Mouse (Mus musculus) cerebellum, adult 18-20 months (tissue): ENCODE data around the gene Tigd2.
"Not testable (repeated sequence)": the region's sequence is repeated elsewhere in the genome, so short reads cannot be mapped to it uniquely, and the experiment has no call there.

Experiments used
- DNase-seq, 2 experiments: peaks; one replicate each; pipeline ENCODE4 v3.0.0; 2021

Tigd2 gene

DNA sequence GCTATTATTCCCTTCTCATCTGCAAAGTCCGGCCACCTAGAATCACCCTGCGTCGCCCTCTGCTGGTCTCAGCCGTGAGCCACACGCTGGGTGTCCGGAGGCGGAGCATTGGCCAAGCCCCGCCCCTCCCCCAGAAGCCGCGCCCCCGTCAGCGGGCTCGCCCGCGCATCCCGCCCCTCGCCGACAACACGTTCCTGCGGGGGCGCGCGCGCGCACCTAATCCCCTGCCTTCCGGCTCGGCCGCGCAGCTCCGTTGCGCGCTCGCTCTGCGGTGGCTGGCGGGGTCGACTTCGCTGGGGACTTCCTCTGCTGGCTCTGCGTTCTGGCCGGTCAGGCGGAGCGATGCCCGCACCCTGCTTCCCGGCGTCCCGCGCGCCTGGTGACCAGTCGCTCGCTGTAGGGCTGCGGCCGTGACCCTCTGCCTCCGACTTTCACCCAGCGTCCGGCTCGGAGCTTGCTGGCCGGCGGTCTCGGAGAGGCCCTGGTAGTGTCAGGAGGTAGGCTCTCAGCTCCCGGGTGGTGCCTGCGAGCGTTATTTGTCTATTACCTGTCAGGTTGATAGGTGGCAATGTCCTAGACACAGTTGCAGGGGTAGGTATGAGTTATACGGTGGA is at the start of gene Tigd2:
Gene Tigd2, plus strand, starts transcription at position 186 of the 614 bp plus-strand sequence.
- peak; percentile 90 to 97 for DNase-seq

DNA sequence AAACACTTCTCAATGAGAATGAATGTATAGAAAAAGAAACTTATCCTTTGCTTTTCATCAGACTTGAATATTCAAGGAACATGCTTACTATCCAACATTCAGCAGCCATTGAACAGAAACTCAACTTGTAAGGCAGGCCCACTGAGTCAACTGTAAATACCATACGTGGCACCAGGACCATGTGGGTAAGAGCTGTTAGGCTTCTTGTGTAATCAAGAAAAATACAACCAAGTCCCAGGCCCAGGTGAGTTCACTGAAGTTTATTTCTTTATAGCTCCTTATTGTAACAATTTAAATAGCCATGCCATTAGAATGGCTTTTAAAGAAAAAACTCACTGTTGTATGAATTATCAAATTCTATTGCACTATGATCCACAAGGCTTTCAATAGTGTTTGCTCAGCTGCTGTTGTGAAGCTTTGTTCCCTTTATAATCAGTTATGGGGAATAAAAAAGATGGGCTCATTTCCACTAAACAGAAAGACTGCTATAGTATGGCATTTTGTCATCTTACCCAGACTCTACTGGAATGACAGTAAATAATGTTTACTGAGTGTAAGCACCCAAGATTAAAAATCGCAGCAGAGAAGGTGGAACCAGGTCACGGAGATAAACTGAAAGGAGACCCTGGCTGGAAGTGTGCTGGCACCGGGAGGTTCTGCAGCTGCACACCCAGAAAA is 46.7 kb upstream of the Tigd2 start:
- no peak for DNase-seq

- no peak for DNase-seq
Observed at GRCm38 (mm10) chr6:59162887-59163286, 45.8 kb upstream of the Tigd2 start.

GRCm38 (mm10) chr6:59163407-59163806 is 45.3 kb upstream of the Tigd2 start:
- no peak for DNase-seq

DNA sequence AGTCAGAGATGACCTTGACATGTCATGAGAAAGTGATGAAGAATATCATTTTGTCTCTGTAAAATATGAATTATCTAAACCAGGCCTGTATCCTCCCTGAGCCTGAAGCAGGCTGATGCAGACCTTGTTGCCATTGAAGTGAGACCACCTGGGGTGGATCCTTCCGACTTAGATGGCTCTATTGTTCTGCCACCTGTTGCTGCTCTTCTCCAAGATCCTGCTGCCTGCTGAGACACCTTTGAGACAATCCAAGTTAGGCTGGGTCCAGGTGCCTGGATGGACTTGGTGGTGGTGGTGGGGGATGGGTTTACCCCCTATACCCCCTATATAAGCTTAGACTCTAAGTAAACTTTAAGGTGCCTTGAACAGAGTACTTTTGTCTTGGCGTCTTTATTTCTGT is 39.7 kb upstream of the Tigd2 start:
- no peak for DNase-seq

DNA sequence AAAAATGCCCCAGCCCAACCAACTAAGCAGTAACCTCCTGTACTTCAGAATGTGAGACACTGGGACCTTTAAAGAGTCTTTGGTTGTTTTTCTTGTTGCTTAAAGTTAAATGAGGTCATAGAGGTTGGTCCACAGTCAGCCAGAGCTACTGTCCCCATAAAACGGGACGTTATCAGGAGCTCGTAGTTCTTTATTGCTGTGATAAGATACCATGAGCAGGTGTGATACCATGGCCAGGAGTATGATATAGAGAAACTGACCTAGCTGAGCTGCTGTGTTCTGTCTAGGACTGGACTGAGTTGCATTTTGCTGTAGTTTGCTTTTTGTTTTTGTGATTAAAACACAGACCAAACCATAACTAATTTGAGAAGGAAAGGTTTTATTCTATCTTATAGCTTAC is 37.4 kb upstream of the Tigd2 start:
- DNase-seq = no peak

GRCm38 (mm10) chr6:59173940-59174339 is 34.7 kb upstream of the Tigd2 start:
- DNase-seq = no peak

- no peak for DNase-seq
Observed at GRCm38 (mm10) chr6:59178051-59178450, 30.6 kb upstream of the Tigd2 start.

GRCm38 (mm10) chr6:59180376-59180996 is 28.2 kb upstream of the Tigd2 start:
- peak; percentile 59 to 73 for DNase-seq

GRCm38 (mm10) chr6:59185010-59185699 is 23.5 kb upstream of the Tigd2 start:
- DNase-seq = no peak

DNA sequence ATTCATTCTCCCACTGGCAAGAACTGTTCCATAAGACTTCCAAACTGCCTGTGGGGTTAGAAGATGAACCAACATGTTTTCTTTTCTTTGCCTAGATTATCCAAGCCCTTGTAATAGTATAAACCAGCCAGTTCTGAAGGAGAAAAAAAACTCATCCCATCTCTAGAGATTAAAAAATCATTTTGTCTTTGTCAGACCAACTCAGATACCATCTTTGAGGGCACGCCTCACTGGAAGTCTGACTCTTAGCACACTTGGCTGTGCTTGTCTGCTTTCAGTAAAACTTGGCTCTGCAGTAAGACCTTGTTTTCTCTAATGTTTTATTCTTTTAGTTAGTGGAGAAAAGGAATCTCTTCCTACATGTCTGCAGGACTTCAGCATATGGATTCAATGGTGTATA is 18.7 kb upstream of the Tigd2 start:
- DNase-seq = no peak

- DNase-seq = not testable (repeated sequence)
Observed at GRCm38 (mm10) chr6:59194518-59194917, 14.2 kb upstream of the Tigd2 start.

- no peak for DNase-seq
Observed at GRCm38 (mm10) chr6:59195849-59196635, 12.6 kb upstream of the Tigd2 start.

- DNase-seq = no peak
Observed at GRCm38 (mm10) chr6:59196746-59197145, 11.9 kb upstream of the Tigd2 start.

DNA sequence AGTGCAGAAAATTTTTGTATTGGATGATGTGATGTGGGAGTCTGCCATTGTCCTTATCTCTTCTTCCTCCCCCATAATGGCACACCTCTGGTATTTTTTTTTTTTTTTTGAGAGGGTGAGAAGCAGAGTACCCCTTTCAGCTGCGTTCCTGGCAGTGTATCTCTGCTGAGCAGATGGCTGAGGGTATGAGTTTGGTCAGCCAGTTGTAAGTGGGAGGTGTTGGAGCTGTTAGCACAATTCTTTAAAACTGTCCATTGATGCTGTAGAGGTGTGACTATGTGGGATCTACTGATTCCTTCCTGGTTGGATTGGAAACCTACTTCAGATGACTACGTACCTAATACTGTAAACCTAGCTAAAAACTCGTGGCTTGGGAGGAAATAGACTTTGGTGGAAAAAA is 10.3 kb upstream of the Tigd2 start:
- DNase-seq = no peak

- no peak for DNase-seq
Observed at GRCm38 (mm10) chr6:59199021-59199420, 9.6 kb upstream of the Tigd2 start.

DNA sequence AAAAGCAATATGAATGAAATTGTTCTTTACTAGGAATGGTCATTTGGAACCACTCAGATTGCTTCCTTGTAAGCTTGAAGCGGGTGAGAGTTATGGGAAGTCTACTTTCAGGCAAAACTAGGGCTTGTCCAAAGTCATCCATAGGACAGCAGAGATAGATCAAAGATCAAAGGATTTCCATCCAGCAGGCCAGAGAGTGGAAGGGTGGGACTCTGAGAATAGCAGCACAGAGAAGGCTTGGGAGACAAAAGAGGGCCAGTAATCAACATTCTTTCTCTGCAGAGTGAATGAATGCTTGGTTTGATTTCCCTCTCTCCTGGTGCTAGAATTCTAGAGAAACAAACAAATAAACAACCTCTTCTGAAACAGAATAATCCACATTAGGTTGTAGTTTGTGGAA is 1.1 kb upstream of the Tigd2 start:
- DNase-seq = no peak

- DNase-seq = peak in 1 of 2 experiments; percentile 34
Observed at GRCm38 (mm10) chr6:59209299-59209707, 633 bp downstream of the Tigd2 start.

DNA sequence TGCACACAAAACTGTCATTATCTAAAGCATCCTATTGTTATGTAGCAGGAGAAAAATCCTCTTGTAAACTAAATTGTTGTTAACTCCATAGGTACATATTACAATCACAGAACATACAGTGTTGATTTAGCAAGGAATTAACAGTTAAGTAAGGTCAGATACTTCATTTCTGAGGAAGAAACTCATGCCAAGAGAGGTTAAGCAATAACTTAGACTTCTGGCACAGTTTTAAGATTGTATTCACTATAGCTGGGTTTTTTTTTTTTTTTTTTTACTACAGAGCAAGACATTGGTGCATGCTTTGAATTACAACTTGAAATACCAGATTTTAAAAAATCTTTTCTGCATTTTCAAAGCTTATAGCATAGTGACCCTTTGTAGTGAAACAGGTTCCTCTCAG is 24.5 kb downstream of the Tigd2 start:
- no peak for DNase-seq

DNA sequence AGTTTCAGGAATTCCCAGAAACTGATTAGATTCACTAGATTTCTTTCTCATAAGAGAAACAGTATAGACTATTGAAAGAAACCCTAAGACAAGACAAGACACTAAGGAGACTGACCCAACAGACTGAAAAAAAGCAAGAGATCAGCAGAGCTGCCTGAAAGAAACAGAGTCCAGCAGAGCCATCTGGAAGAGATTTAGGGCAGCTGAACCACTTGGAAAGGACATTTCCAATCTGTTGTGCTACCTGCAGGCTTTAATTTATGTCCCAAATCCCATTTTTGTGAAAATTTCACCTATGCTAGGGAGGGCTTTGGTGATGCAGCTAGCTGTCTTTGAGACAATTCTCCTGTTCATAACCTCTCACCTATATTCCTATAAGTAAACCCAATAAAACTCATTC is 25.0 kb downstream of the Tigd2 start:
- DNase-seq = peak; percentile 51 to 59

- peak; percentile 59 to 76 for DNase-seq
Observed at GRCm38 (mm10) chr6:59249675-59250074, 41.0 kb downstream of the Tigd2 start.

- no peak for DNase-seq
Observed at GRCm38 (mm10) chr6:59250536-59250935, 41.9 kb downstream of the Tigd2 start.

GRCm38 (mm10) chr6:59255909-59256308 is 47.2 kb downstream of the Tigd2 start:
- DNase-seq = no peak
